9 mouse cellular contexts compared by ENCODE assay signal in the genomic region with DNA sequence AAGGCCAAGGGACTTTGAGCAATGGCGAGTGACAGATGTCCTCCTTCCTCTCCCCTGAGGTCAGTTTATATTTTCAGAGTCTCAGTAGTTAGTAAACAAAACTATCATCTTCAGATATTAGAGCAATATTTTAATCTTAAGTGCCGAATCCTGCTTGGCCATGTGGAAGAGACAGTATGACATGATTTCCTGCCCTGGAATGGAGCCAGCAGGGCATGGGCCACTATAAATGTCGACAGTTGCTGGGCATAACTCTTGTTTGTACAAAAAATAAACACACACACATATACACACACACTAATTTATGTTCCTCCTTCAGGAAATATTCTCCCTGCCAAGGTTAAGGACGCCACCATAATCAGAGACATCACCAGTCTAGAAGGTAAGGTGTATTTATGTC.
"Had no signal": no experiment of that assay in that cellular context is flagged by ENCODE, and none has a peak within 500 bp of the region (broad histone marks: within the 10 kb centered on the region; RNA-seq: fewer than 3 reads in every experiment).

No protein-coding gene starts in this region.

- ATAC-seq: intestine, embryonic 15.5 days; liver, embryonic 12.5 days; midbrain, embryonic 13.5 days had no signal

- H3K27me3 ChIP-seq: intestine, embryonic 15.5 days; kidney, embryonic 15.5 days; liver, embryonic 12.5 days; midbrain, embryonic 13.5 days had no signal

- H3K4me1 ChIP-seq: intestine, embryonic 15.5 days; kidney, embryonic 15.5 days; liver, embryonic 12.5 days; midbrain, embryonic 13.5 days had no signal

- DNase-seq: kidney, adult 18-20 months; kidney, postnatal 25 days; left cerebral cortex, postnatal 4 days; right cerebral cortex, postnatal 25 days; thymus, postnatal 36 days had no signal

- H3K9me3 ChIP-seq: intestine, embryonic 15.5 days; kidney, embryonic 15.5 days; liver, embryonic 12.5 days; midbrain, embryonic 13.5 days had no signal

- H3K9ac ChIP-seq: intestine, embryonic 15.5 days; kidney, embryonic 15.5 days; liver, embryonic 12.5 days; midbrain, embryonic 13.5 days had no signal

- H3K27ac ChIP-seq: intestine, embryonic 15.5 days; kidney, embryonic 15.5 days; liver, embryonic 12.5 days; midbrain, embryonic 13.5 days had no signal

- H3K4me2 ChIP-seq: intestine, embryonic 15.5 days; kidney, embryonic 15.5 days; liver, embryonic 12.5 days; midbrain, embryonic 13.5 days had no signal

- H3K4me3 ChIP-seq: intestine, embryonic 15.5 days; kidney, embryonic 15.5 days; liver, embryonic 12.5 days; midbrain, embryonic 13.5 days had no signal

- H3K36me3 ChIP-seq: intestine, embryonic 15.5 days; kidney, embryonic 15.5 days; liver, embryonic 12.5 days; midbrain, embryonic 13.5 days had no signal
